Mouse (Mus musculus): ENCODE measurements around the gene Uck2. TPM values are rescaled to one million over a fixed set of nuclear protein-coding genes. Genes with fewer than 3 reads are reported as not detected.

Gene Uck2
- polyA plus RNA-seq (2014; fragmentation: Illumina TruSeq; extraction: RNeasy Lipid Tissue Mini Kit (QIAGEN cat#74804)): 30.2 TPM

GRCm38 (mm10) chr1:167285320-167285355 is at the start of gene Uck2:
Uck2 (minus strand) TSS chr1:167285320.

GRCm38 (mm10) chr1:167308261-167309054 is 23.3 kb upstream of the Uck2 start, which contains the start of gene Tmco1:
Tmco1 (plus strand) TSS chr1:167308378.

Other genes with a start within 250 kb of the Uck2 start
- 431 TPM for gene Tmco1, start 23.1 kb upstream of the Uck2 start, polyA plus RNA-seq (2014; fragmentation: Illumina TruSeq; extraction: RNeasy Lipid Tissue Mini Kit (QIAGEN cat#74804))
- 91.2 TPM for gene Aldh9a1, start 64.7 kb upstream of the Uck2 start, polyA plus RNA-seq (2014; fragmentation: Illumina TruSeq; extraction: RNeasy Lipid Tissue Mini Kit (QIAGEN cat#74804))
- gene Mgst3, start 108.5 kb upstream of the Uck2 start, polyA plus RNA-seq (2014; fragmentation: Illumina TruSeq; extraction: RNeasy Lipid Tissue Mini Kit (QIAGEN cat#74804)): not detected
- gene Lrrc52, start 181.5 kb upstream of the Uck2 start, polyA plus RNA-seq (2014; fragmentation: Illumina TruSeq; extraction: RNeasy Lipid Tissue Mini Kit (QIAGEN cat#74804)): not detected

Measured in ovary, adult 10 weeks (tissue).